Mouse (Mus musculus): ENCODE measurements around the gene Crocc.
A peak's percentile ranks its signal among the peaks of the same experiment; 100 is the strongest.

The Crocc gene

GRCm38 (mm10) chr4:141017657-141018436 is 42.5 kb downstream of the Crocc start:
- DNase-seq = no peak

- DNase-seq = no peak
Measured at GRCm38 (mm10) chr4:141016311-141016710, 44.0 kb downstream of the Crocc start.

GRCm38 (mm10) chr4:141015356-141015755 is 45.0 kb downstream of the Crocc start:
- no peak for DNase-seq

GRCm38 (mm10) chr4:141014856-141015255 is 45.5 kb downstream of the Crocc start:
- DNase-seq = no peak

GRCm38 (mm10) chr4:141014114-141014513 is 46.2 kb downstream of the Crocc start:
- DNase-seq = no peak

- no peak for DNase-seq
Measured at GRCm38 (mm10) chr4:141012558-141012957, 47.8 kb downstream of the Crocc start.

GRCm38 (mm10) chr4:141011556-141012328 is 48.6 kb downstream of the Crocc start:
- peak; percentile 29 for DNase-seq

- peak; percentile 50 for DNase-seq
Measured at GRCm38 (mm10) chr4:141010941-141011429, 49.4 kb downstream of the Crocc start.

- peak; percentile 45 for DNase-seq
Measured at GRCm38 (mm10) chr4:141010526-141010925, 49.8 kb downstream of the Crocc start.

- no peak for DNase-seq
Measured at GRCm38 (mm10) chr4:141010118-141010517, 50.2 kb downstream of the Crocc start, which contains the start of gene Mfap2. Gene Mfap2, plus strand, starts transcription at chr4:141010418.

- peak; percentile 82 for DNase-seq
Measured at GRCm38 (mm10) chr4:141008028-141008427, 52.3 kb downstream of the Crocc start.

- peak; percentile 36 for DNase-seq
Measured at GRCm38 (mm10) chr4:141005983-141006382, 54.4 kb downstream of the Crocc start.

- DNase-seq = no peak
Measured at GRCm38 (mm10) chr4:140996812-140997211, 63.5 kb downstream of the Crocc start.

GRCm38 (mm10) chr4:140995811-140996210 is 64.5 kb downstream of the Crocc start:
- DNase-seq = no peak

GRCm38 (mm10) chr4:140993846-140994245 is 66.5 kb downstream of the Crocc start:
- no peak for DNase-seq

- DNase-seq = no peak
Measured at GRCm38 (mm10) chr4:140992215-140992614, 68.1 kb downstream of the Crocc start.

GRCm38 (mm10) chr4:140989447-140989846 is 70.9 kb downstream of the Crocc start:
- DNase-seq = no peak

GRCm38 (mm10) chr4:140988706-140989290 is 71.6 kb downstream of the Crocc start:
- no peak for DNase-seq

- no peak for DNase-seq
Measured at GRCm38 (mm10) chr4:140987476-140987875, 72.9 kb downstream of the Crocc start.

GRCm38 (mm10) chr4:140986711-140987395 is 73.5 kb downstream of the Crocc start, which contains the start of gene Atp13a2:
Gene Atp13a2, plus strand, starts transcription at chr4:140986873.
- peak; percentile 93 for DNase-seq

GRCm38 (mm10) chr4:140986024-140986710 is 74.2 kb downstream of the Crocc start:
- no peak for DNase-seq

GRCm38 (mm10) chr4:140984544-140984943 is 75.8 kb downstream of the Crocc start:
- no peak for DNase-seq

Data from lung, postnatal 14 days (tissue).